19 mouse cellular contexts compared by ENCODE assay signal in the genomic region with DNA sequence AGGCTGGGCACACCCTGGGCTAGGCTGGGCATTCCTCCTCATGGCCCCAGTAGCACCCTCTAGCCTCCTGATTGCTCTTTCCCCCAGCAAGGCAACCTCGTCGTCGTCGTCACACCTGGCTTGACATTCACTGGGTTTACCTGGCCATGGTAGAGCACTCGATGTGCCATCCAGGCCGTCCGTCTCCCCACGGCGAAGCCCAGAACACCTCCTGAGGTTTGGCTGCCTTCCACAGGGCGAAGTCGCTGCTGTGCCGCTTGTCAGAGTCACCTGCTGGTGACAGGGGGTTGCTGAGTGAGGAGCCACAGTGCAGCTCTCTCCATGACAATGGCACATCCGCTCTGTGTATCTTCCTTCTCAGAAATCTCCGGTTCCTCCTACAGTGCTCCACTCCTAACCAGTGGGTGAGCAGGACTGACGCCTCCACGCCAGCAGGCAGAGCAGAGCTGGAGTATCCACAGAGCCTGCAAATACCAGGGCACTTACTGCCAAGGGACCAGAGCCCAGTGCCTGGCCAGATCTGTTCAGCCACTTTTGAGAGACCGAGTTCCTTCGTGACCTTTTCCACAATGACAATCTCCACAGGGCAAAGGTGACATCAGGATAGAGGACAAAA. TPM values are rescaled to one million over a fixed set of nuclear protein-coding genes. Genes with fewer than 3 reads are reported as not detected.
A peak's percentile ranks its signal among the peaks of the same experiment; 100 is the strongest.
DNase-seq lines count a peak whose midpoint lies in the region; ATAC-seq lines count a peak whose summit lies in the region.
"Had no signal": no experiment of that assay in that cellular context is flagged by ENCODE, and none has a peak within 500 bp of the region (broad histone marks: within the 10 kb centered on the region; RNA-seq: fewer than 3 reads in every experiment).

No protein-coding gene starts in this region.

- peaks cover 24% of the 10 kb centered on the region; the same call in 1 of the 2 replicates for H3K36me3 ChIP-seq in hindbrain, embryonic 12.5 days

- no peak overlapping the region for H3K27ac ChIP-seq in hindbrain, embryonic 12.5 days
- H3K27ac ChIP-seq: gastrocnemius, adult 2 months; hindbrain, postnatal 0 days; kidney, embryonic 15.5 days; limb, embryonic 13.5 days had no signal

- H3K4me1 ChIP-seq in hindbrain, embryonic 12.5 days: 0 out of 2 replicates have a peak, but pooled peaks cover 3% of the 10 kb centered on the region
- H3K4me1 ChIP-seq: heart, embryonic 12.5 days; kidney, embryonic 15.5 days had no signal

- WGBS in hindbrain, embryonic 12.5 days: 74% methylated on average over 18 of the region's 18 CpGs

- H3K4me3 ChIP-seq in hindbrain, embryonic 12.5 days: no peak overlapping the region
- H3K4me3 ChIP-seq: gastrocnemius, adult 2 months; heart, embryonic 12.5 days; kidney, embryonic 15.5 days; limb, embryonic 13.5 days had no signal

- no peaks in the 10 kb centered on the region for H3K27me3 ChIP-seq in hindbrain, embryonic 12.5 days
- H3K27me3 ChIP-seq: CH12.LX; heart, embryonic 12.5 days; kidney, embryonic 15.5 days; limb, embryonic 13.5 days had no signal

- no peaks in the 10 kb centered on the region for H3K9me3 ChIP-seq in hindbrain, embryonic 12.5 days (replicated peaks)
- H3K9me3 ChIP-seq: heart, embryonic 12.5 days; kidney, embryonic 15.5 days; limb, embryonic 13.5 days had no signal

- no peak overlapping the region for H3K9ac ChIP-seq in hindbrain, embryonic 12.5 days
- H3K9ac ChIP-seq: heart, embryonic 12.5 days; kidney, embryonic 15.5 days; limb, embryonic 13.5 days had no signal

- intact Hi-C loops in left cerebral cortex, postnatal 14 days (cut with DNase I): no loop called here

- peak; percentile 45 for DNase-seq in adrenal gland, postnatal 10 days
- DNase-seq in adrenal gland, adult 18-20 months (ENCODE audit: low spot score in 2 of 2): no peak
- peak; percentile 19 to 52 for DNase-seq in left cerebral cortex, adult 18-20 months (ENCODE audit: low spot score in 2 of 2)
- DNase-seq in left cerebral cortex, postnatal 14 days (ENCODE audit: low spot score in 2 of 2): no peak
- peak; percentile 20 for DNase-seq in urinary bladder, postnatal 14 days (ENCODE audit: low spot score)
- DNase-seq in urinary bladder, adult 2 months (ENCODE audit: low spot score): no peak
- DNase-seq in layer of hippocampus, postnatal 25 days (ENCODE audit: extremely low spot score in 1 of 2, low spot score in 1 of 2): no peak
- DNase-seq: cerebellum, adult 11 months; cerebellum, postnatal 25 days; gastrocnemius, adult 2 months; heart, postnatal 4 days; thymus, postnatal 14 days had no signal

- ATAC-seq in hindbrain, embryonic 12.5 days (ENCODE audit: low FRiP score): no peak
- ATAC-seq: forebrain, embryonic 16.5 days; hindbrain, postnatal 0 days had no signal

- H3K4me2 ChIP-seq in hindbrain, embryonic 12.5 days (replicated peaks): no peak overlapping the region
- H3K4me2 ChIP-seq: heart, embryonic 12.5 days; kidney, embryonic 15.5 days; limb, embryonic 13.5 days had no signal

RNA-seq across cellular contexts. Expression of a gene that starts 20.3 kb away (rescaled TPM):
- 10 to 100 TPM; 38.4 to 39.3 TPM for total RNA-seq in adrenal gland, postnatal 10 days (2021)
- 10 to 100 TPM; 49.3 to 54.2 TPM for total RNA-seq in adrenal gland, adult 18-20 months (2021)
- total RNA-seq in left cerebral cortex, adult 18-20 months (2021): 10 to 100 TPM; 19.9 to 21.5 TPM
- 10 to 100 TPM; 18.2 to 26.1 TPM for total RNA-seq in left cerebral cortex, postnatal 14 days (2021)
- 38.5 and 42.4 TPM in 2 replicates for polyA plus RNA-seq in urinary bladder, adult 2 months (2012; rRNA removed)
- total RNA-seq in layer of hippocampus, postnatal 25 days (2021): 10 to 100 TPM; 21.7 to 24.3 TPM
- 17.9 and 20.6 TPM in 2 replicates for polyA plus RNA-seq in hindbrain, embryonic 12.5 days (2016; fragmentation: Nextera tagmentation; extraction: Ambion mirVana)

RNA-seq across cellular contexts. Expression of a gene that starts 25.1 kb away (rescaled TPM):
- total RNA-seq in adrenal gland, postnatal 10 days (2021): 10 to 100 TPM; 31.2 to 35.7 TPM
- 10 to 100 TPM; 30.3 to 36.6 TPM for total RNA-seq in adrenal gland, adult 18-20 months (2021)
- total RNA-seq in left cerebral cortex, adult 18-20 months (2021): 10 to 100 TPM; 55.5 to 63.1 TPM
- total RNA-seq in left cerebral cortex, postnatal 14 days (2021): 10 to 100 TPM; 39.0 to 43.4 TPM
- polyA plus RNA-seq in urinary bladder, adult 2 months (2012; rRNA removed): 41.4 and 47.0 TPM in 2 replicates
- 10 to 100 TPM; 36.6 to 41.9 TPM for total RNA-seq in layer of hippocampus, postnatal 25 days (2021)
- 53.4 and 57.5 TPM in 2 replicates for polyA plus RNA-seq in hindbrain, embryonic 12.5 days (2016; fragmentation: Nextera tagmentation; extraction: Ambion mirVana)

RNA-seq across cellular contexts. Expression of a gene that starts 33.0 kb away (rescaled TPM):
- 10 to 100 TPM; 60.9 to 63.3 TPM for total RNA-seq in adrenal gland, postnatal 10 days (2021)
- total RNA-seq in adrenal gland, adult 18-20 months (2021): 10 to 100 TPM; 67.0 to 72.6 TPM
- 10 to 100 TPM; 54.2 to 55.2 TPM for total RNA-seq in left cerebral cortex, adult 18-20 months (2021)
- total RNA-seq in left cerebral cortex, postnatal 14 days (2021): 10 to 100 TPM; 53.3 to 58.2 TPM
- 120 and 154 TPM in 2 replicates for polyA plus RNA-seq in urinary bladder, adult 2 months (2012; rRNA removed)
- total RNA-seq in layer of hippocampus, postnatal 25 days (2021): 10 to 100 TPM; 60.1 to 64.2 TPM
- polyA plus RNA-seq in hindbrain, embryonic 12.5 days (2016; fragmentation: Nextera tagmentation; extraction: Ambion mirVana): 109 and 121 TPM in 2 replicates

RNA-seq across cellular contexts. Expression of a gene that starts 51.8 kb away (rescaled TPM):
- total RNA-seq in adrenal gland, postnatal 10 days (2021): 1 to 10 TPM; 5.1 to 5.7 TPM
- total RNA-seq in adrenal gland, adult 18-20 months (2021): 1 to 10 TPM; 6.9 to 7.5 TPM
- total RNA-seq in left cerebral cortex, adult 18-20 months (2021): under 1 TPM; 0.40 to 0.44 TPM
- total RNA-seq in left cerebral cortex, postnatal 14 days (2021): under 1 TPM; 0.42 to 0.87 TPM
- polyA plus RNA-seq in urinary bladder, adult 2 months (2012; rRNA removed): 24.9 and 29.8 TPM in 2 replicates
- total RNA-seq in layer of hippocampus, postnatal 25 days (2021): under 1 TPM; 0.20 to 0.26 TPM
- polyA plus RNA-seq in hindbrain, embryonic 12.5 days (2016; fragmentation: Nextera tagmentation; extraction: Ambion mirVana): 0.79 and 1.6 TPM in 2 replicates

Comparison
In these comparisons a context has a peak if more than half of its experiments do, and no peak if none do; other contexts are left out.
1. DNase-seq: peak in adrenal gland, postnatal 10 days (single experiment), left cerebral cortex, adult 18-20 months (2 of 2) and urinary bladder, postnatal 14 days (single experiment); none in adrenal gland, adult 18-20 months (0 of 2), left cerebral cortex, postnatal 14 days (0 of 2), urinary bladder, adult 2 months (single experiment) and layer of hippocampus, postnatal 25 days (0 of 2).